8 mouse cellular contexts compared by ENCODE assay signal in genomic region chr11:41090391-41090900, GRCm38 (mm10).
DNase-seq lines count a peak whose midpoint lies in the region.

No protein-coding gene starts in this region.

- DNase-seq in adrenal gland, adult 2 months: peak; percentile 16
- DNase-seq in frontal cortex, postnatal 10 days (ENCODE audit: low spot score in 2 of 2): peak; percentile 9 to 14
- DNase-seq in heart, adult 8-10 months (ENCODE audit: low spot score): peak; percentile 38
- peak; percentile 7 to 11 for DNase-seq in kidney, adult 8-10 months
- peak; percentile 6 for DNase-seq in left cerebral cortex, adult 11 months (ENCODE audit: low spot score)
- peak; percentile 50 for DNase-seq in lung, postnatal 36 days
- peak; percentile 13 to 15 for DNase-seq in spleen, postnatal 10 days (ENCODE audit: low spot score in 2 of 2)
- DNase-seq in urinary bladder, postnatal 14 days (ENCODE audit: low spot score): peak; percentile 9

Comparison
In these comparisons a context has a peak if more than half of its experiments do, and no peak if none do; other contexts are left out.
1. Peak in every context shown above with its lines: DNase-seq.